Mouse (Mus musculus) urinary bladder, postnatal 36 days (tissue): ENCODE measurements around the gene Ap3d1.
A peak's percentile ranks its signal among the peaks of the same experiment; 100 is the strongest.

Experiments used
- DNase-seq, 2 experiments: peaks; one replicate each; pipeline ENCODE4 v3.0.0; 2022; ENCODE audit warnings: low spot score in 2 of 2, mixed read lengths in 1 of 2

Ap3d1 gene

GRCm38 (mm10) chr10:80666837-80667412 is 75.1 kb downstream of the Ap3d1 start:
- no peak for DNase-seq

DNA sequence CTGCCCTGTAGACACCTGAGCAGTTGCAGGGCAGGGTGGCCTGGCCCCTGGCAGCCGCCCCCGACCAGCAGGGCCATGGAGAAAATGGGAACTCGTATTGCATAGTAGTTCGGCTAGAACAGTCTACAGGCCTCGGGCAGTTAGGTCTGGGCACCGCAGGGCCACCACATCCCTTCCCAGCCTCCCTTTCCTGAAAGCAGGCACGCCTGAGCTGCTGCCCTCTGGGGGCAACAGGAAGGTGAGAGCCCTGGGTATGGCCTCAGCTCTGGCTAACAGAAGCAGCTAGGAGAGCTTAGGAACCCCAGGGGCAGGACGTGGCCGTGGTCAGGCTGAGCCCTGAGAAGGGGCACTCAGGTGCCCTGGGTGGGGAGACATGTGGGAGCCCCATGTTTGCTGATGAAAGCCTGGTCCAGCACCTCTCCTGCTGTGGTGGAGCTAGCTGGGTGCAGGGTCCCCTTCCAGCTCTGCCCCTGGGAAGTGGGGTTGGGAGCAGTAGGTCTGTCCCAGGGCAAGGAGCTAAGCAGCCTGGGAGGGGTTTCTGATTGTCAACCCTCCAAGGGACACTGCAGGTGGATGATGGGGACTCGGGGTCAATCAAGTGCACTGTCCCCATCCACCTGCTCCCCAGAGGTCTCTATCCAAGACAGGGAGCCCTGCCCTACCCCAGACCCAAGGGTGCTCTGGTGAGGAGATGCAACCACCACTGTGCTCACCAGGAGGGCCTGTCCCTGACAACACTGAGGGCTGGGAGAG is 75.9 kb downstream of the Ap3d1 start:
- DNase-seq: no peak

- peak in 1 of 2 experiments; percentile 57 for DNase-seq
Observed at GRCm38 (mm10) chr10:80665459-80665858, 76.6 kb downstream of the Ap3d1 start.

- DNase-seq: peak in 1 of 2 experiments; percentile 85
Observed at GRCm38 (mm10) chr10:80665016-80665380, 77.1 kb downstream of the Ap3d1 start.

GRCm38 (mm10) chr10:80664197-80665015 is 77.7 kb downstream of the Ap3d1 start:
- peak; percentile 91 to 96 for DNase-seq

DNA sequence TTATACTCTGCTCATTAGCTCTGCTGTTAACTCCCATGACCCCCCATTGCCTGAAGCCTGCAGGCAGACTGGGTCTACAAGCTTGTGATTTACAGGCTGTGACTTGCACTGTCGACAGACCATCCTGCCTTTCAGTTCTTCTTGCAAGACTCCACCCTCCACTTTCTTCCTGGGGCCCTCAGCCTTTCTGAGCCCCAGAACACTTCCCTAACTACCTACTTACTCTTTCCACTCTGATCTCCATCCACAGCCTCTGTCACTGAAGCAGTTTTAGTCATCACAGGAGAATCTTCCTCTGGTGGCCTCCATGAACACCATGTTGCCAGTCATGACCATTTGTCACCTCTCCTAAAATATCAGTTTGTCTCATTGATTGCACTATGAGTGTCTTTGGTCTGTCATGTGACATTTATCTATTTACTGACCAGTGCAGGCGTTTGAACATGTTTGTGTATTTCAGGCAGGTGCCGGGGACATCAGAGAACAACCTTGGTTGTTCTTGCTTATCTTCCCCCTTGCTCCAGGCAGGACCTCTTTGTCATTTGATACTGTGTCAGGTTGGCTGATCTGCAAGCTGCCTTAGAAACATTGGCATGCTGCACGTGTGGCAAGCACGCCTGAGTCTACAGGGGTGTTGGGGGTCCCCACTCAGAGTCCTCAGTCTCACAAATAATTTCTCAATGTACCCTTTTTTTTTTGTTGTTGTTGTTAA is 78.4 kb downstream of the Ap3d1 start:
- no peak for DNase-seq

DNA sequence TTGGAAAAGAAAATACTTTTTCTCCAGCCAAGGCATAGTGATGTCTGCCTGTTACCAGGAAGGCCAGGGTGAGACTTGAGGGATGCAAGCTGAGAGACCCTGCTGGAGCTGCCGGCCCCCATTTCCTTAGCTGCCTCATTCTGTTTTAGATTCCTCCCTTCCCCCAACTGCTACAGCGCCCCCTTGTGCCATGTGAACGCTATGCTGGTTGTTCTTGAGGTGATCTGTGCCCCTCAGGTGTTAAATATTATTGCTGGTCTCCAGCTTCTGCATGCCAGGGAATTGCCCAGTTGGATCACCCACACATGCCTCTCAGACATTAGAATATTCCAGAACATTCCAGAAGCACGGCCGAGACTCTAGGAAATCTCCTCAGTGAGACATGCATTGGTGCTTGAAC is 80.9 kb downstream of the Ap3d1 start:
- peak in 1 of 2 experiments; percentile 46 for DNase-seq

GRCm38 (mm10) chr10:80659213-80659612 is 82.9 kb downstream of the Ap3d1 start:
- DNase-seq: peak in 1 of 2 experiments; percentile 73

DNA sequence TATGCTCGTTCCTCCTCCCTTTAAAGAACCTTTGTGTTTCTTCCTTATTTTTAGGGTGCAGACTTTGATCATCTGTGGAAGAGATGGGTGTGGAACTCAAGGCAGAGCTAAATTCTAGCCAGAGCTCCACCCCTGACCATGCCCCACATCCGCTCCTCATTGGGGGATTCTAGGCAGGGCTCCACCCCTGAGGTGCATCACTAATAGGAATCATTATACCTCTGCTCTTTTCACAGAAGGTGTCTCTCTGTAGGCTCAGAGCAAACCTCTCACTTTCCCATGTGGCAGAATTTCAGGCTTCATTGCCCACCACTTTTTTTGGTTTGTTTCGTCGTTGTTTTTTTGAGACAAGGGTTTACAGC is 83.2 kb downstream of the Ap3d1 start:
- no peak for DNase-seq

DNA sequence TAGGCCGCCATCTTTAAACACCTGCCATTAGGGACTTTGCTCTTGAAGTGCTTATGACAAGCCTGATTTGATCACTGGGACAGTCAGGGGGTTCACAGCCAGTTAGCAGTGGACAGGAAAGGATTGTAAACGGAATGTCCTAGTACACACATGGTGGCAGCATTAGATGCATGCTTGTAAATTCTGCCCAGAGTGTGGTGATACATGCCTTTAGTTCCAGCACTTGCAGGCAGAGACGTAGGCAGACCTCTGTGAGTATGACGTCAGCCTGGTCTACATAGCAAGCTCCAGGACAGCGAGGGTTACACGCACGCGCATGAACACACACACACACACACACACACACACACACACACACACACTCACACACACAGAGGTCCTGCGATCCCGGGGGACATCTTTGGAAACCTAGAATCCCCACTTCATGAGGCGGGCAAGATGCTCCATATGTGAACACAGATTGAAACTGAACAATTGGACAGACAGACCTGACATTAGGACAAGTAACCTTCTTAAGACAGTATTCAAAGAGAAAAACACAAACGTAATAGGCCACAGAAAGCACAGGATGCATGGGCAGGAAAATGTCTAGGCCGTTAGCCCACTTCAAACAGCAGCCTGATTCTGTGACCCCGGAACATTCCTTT is 83.7 kb downstream of the Ap3d1 start:
- DNase-seq: no peak
